Mouse (Mus musculus) erythroid progenitor cell, adult 5-6 weeks (primary cell): Measurements from ENCODE around the gene Iars2. TPM values are rescaled to one million over a fixed set of nuclear protein-coding genes. Genes with fewer than 3 reads are reported as not detected.
"Not testable (repeated sequence)": the region's sequence is repeated elsewhere in the genome, so short reads cannot be mapped to it uniquely, and the experiment has no call there.

Experiments used
- ATAC-seq: replicated peaks from 2 replicates; pipeline ENCODE4 v1.8.0; 2016; ENCODE audit warnings: moderate number of reproducible peaks, mild to moderate bottlenecking, moderate TSS enrichment, inconsistent platforms; ENCODE audit not compliant: poor library complexity, low FRiP score, severe bottlenecking
- total RNA-seq, 2 experiments: library from RNA; stranded (forward) in 1 of 2; stranded (reverse) in 1 of 2; fragments of 150-400 nt in 1 of 2; fragments of 186-747, 209-891 nt in 1 of 2; gene quantifications; 2 replicates each; pipeline versions ENCODE4 v1.2.3 to v1.2.4; 2015 to 2017; ENCODE audit warnings: low replicate concordance in 2 of 2

Iars2 gene
- total RNA-seq, 2 experiments from 2014 or later, result 16.3 to 41.5 TPM

GRCm38 (mm10) chr1:185334136-185334535 lies 4.9 kb upstream of the Iars2 start:
- no peak for ATAC-seq

GRCm38 (mm10) chr1:185333651-185334050 lies 4.5 kb upstream of the Iars2 start:
- ATAC-seq, result no peak

GRCm38 (mm10) chr1:185331983-185332430 lies 2.8 kb upstream of the Iars2 start, which contains the start of gene Bpnt1:
TSS of gene Bpnt1 (plus strand) at chr1:185332149.
- peak; percentile 70 for ATAC-seq

- ATAC-seq, result no peak
Measured at GRCm38 (mm10) chr1:185331364-185331763, 2.2 kb upstream of the Iars2 start.

GRCm38 (mm10) chr1:185329851-185330250 lies 655 bp upstream of the Iars2 start:
- ATAC-seq, result no peak

- ATAC-seq, result not testable (repeated sequence)
Measured at GRCm38 (mm10) chr1:185327754-185328345, 1.3 kb downstream of the Iars2 start.

- no peak for ATAC-seq
Measured at GRCm38 (mm10) chr1:185315846-185316568, 13.2 kb downstream of the Iars2 start.

GRCm38 (mm10) chr1:185314546-185314945 lies 14.7 kb downstream of the Iars2 start:
- ATAC-seq, result no peak

- no peak for ATAC-seq
Measured at GRCm38 (mm10) chr1:185311949-185312348, 17.2 kb downstream of the Iars2 start.

GRCm38 (mm10) chr1:185308908-185309307 lies 20.3 kb downstream of the Iars2 start:
- no peak for ATAC-seq

GRCm38 (mm10) chr1:185308334-185308733 lies 20.9 kb downstream of the Iars2 start:
- no peak for ATAC-seq

GRCm38 (mm10) chr1:185307645-185308044 lies 21.6 kb downstream of the Iars2 start:
- no peak for ATAC-seq

GRCm38 (mm10) chr1:185306836-185307235 lies 22.4 kb downstream of the Iars2 start:
- no peak for ATAC-seq

GRCm38 (mm10) chr1:185302816-185303215 lies 26.4 kb downstream of the Iars2 start:
- ATAC-seq, result no peak

- ATAC-seq, result no peak
Measured at GRCm38 (mm10) chr1:185298496-185298895, 30.7 kb downstream of the Iars2 start.

GRCm38 (mm10) chr1:185296850-185297249 lies 32.3 kb downstream of the Iars2 start:
- no peak for ATAC-seq

- ATAC-seq, result no peak
Measured at GRCm38 (mm10) chr1:185292646-185293360, 36.4 kb downstream of the Iars2 start.

- ATAC-seq, result no peak
Measured at GRCm38 (mm10) chr1:185291336-185291735, 37.9 kb downstream of the Iars2 start.

- no peak for ATAC-seq
Measured at GRCm38 (mm10) chr1:185289231-185289630, 40.0 kb downstream of the Iars2 start.

GRCm38 (mm10) chr1:185287066-185287465 lies 42.1 kb downstream of the Iars2 start:
- no peak for ATAC-seq

GRCm38 (mm10) chr1:185285171-185285570 lies 44.0 kb downstream of the Iars2 start:
- no peak for ATAC-seq
